Mouse (Mus musculus) ZHBTc4 (cell line): ENCODE results near the gene Gm7102.
"Not testable (repeated sequence)": the region's sequence is repeated elsewhere in the genome, so short reads cannot be mapped to it uniquely, and the experiment has no call there.

Source experiments
- DNase-seq: peaks from one replicate; pipeline ENCODE4 v3.0.0-alpha.2; 2011; ENCODE audit warnings: low read depth, low spot score

The Gm7102 gene

GRCm38 (mm10) chr19:61175756-61176324 is at the start of gene Gm7102:
Gm7102 (minus strand) TSS chr19:61176309.
- DNase-seq: peak; percentile 52

GRCm38 (mm10) chr19:61224678-61225525 is 48.8 kb upstream of the Gm7102 start:
- peak; percentile 36 for DNase-seq

DNA sequence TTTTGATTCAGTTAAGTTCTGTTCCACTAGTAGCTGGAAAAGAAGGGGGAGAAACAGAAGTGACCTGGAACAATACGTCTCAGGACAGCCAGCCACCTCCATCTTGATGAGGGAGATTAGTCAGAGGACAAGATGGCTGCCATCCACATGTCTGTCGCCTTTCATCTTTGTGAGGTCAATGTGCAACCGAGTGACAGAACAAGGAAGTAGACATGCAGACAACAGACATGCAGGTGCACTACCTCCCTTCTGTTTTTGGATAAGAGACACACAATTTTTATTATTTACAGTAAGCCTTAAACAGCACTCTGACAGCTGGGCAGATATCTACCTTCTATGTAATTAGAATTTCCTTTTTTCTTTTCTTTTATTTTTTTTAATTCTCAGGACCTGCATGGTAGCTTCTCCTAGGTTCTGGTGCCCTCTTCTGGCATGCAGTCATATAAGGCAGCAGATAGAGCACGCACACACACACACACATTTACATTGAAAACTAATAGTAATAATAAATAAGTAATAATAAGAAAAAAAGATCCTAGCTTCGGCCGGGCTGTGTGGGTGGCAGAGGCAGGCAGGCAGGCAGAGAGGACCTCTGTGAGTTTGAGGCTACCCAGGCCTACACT is 47.7 kb upstream of the Gm7102 start:
- DNase-seq: peak; percentile 80

- not testable (repeated sequence) for DNase-seq
Measured at GRCm38 (mm10) chr19:61207506-61207905, 31.4 kb upstream of the Gm7102 start.

GRCm38 (mm10) chr19:61199836-61200235 is 23.7 kb upstream of the Gm7102 start:
- DNase-seq: peak; percentile 21

DNA sequence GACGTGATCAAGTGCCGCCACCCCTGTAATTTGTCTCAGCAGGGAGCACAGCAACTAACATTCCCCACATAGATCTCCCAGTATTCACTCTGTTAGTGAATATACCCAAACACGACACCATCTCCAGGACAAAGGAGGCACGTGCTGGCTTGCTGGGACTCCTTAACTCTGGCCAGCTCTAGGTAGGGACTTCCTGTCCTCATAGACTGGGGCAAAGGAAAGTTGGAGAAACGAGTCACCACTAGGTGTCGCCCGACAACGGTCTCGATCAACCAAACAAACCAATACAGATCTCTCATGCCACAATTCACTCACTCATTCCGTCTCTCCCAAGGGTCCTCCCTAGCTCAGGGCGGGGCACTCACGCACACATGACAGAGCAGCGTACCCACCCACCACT is 23.2 kb upstream of the Gm7102 start:
- peak; percentile 92 for DNase-seq

DNA sequence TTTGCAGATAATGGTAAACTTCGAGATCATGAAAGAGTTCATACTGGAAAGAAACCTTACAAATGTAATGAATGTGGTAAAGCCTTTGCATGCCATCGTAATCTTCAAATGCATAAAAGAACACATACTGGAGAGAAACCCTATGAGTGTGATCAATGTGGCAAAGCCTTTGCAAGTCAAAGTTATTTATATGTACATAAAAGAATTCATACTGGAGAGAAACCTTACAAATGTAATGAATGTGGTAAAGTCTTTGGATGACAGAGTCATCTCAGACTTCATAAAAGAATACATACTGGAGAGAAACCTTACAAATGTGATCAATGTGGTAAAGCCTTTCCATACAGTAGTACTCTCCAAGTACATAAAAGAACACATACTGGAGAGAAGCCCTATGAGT is 7.5 kb upstream of the Gm7102 start, which contains the start of gene Gm6020:
Gene Gm6020 (plus strand): TSS at position 301 of the 400 bp plus-strand sequence.
- DNase-seq: not testable (repeated sequence)

- DNase-seq: no peak
Measured at GRCm38 (mm10) chr19:61151701-61152420, 24.2 kb downstream of the Gm7102 start.

GRCm38 (mm10) chr19:61151372-61151700 is 24.8 kb downstream of the Gm7102 start:
- peak; percentile 57 for DNase-seq

DNA sequence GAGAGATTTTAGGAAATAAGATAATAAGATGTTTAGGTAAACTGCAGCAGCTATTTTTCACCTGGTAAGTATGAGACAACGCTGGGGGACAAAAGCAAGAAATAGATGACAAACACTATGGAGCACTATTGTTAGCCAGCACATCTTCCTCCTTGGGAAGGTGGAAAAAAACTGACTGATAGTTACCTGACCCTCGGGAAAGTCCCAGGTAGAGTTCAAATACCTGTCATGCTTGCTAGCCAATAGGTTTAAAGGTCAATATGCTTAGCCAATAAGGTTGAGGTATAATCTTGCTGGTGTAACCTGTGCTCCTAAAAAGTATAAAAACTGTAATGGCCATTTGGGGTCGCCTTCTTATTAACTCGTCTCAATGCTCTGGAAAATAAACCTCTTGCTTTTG is 34.8 kb downstream of the Gm7102 start:
- DNase-seq: no peak

DNA sequence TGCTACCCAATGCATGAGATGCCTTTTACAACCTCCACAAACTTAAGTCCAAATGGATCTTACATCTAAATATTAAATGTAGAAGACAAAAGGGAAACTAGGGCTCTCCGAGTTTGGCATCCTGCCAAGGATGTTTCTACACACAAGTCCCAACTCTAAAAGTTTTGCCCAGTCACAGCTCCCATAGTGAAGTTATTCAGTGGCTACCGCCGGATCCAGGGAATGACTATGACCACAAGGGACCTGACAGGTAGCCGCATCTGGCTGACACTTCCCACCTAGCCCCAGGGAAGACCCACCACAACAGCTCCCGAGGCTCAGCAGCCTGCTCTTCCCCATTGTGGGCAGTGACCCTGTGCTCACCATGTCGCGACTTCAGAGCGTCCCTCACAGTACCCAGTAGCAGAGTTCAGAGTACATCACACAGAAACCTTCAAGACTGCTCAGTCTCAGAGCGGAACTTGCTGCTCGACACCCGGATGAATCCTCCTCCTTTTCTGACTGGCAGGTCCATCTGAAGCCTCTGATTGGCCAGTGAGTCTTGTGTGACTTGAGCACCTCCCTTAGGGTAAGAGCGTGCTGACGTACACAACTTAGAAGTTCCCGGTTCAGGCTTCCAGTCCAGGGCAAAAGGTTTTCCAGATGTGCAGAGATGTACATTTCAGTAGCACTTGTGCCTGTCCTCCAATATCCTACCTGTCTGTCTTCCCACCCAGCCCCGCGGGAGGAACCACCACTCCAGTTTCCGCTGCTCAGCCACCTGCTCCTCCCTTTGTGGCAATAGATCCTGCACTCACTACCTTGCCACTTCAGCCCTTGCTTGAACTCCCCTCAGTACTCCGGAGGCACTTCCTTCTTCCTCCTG is 35.5 kb downstream of the Gm7102 start, which contains the start of gene Zfp950:
Gene Zfp950 (minus strand): TSS at position 499 of the 865 bp plus-strand sequence.
- peak; percentile 94 for DNase-seq

- no peak for DNase-seq
Measured at GRCm38 (mm10) chr19:61138655-61139054, 37.5 kb downstream of the Gm7102 start.

GRCm38 (mm10) chr19:61131096-61131495 is 45.0 kb downstream of the Gm7102 start:
- DNase-seq: peak; percentile 78
